Mouse (Mus musculus) spleen, postnatal 10 days (tissue): Measurements from ENCODE around the gene Atad2b.

Source experiments
- DNase-seq, 2 experiments: peaks; one replicate each; pipeline ENCODE4 v3.0.0; 2021 to 2022; ENCODE audit warnings: low spot score in 2 of 2

Atad2b gene

DNA sequence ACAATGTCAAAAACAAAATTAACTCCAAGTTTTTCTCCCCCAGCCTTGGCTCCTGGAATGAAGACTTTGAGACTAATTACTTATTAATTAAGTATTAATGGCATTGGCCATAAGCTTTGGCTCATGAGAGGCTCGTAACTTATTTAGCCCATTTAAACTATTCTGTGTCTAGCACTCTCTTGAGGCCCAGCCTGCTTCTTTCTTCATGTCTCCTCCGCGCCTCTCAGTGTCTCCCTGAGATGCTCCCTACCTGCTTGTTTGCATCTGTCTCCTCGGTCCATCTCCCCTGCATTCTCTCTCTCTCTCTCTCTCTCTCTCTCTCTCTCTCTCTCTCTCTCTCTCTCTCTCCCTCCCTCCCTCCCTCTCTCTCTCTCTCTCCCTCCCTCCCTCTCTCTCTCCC lies 164.3 kb downstream of the Atad2b start:
- DNase-seq = no peak

DNA sequence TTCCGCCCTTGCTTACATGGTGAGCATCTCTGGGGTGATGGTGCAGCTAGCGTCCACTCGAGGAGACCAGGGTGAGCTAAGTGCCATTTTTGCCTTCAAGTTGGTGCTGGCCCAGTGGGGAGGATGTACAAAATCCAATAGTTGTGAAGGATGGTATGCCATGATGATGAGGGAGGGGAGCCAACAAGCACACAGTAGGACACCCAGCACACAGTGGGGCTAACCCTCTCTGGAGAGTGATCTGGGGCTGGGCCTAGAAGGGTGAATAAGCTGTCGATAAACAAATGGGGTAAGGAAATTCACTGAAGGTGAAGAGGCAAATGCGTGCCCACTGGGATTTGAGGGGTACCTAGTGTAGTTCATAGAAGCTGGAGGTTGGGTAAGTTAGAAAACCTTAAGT lies 167.6 kb downstream of the Atad2b start:
- no peak for DNase-seq

DNA sequence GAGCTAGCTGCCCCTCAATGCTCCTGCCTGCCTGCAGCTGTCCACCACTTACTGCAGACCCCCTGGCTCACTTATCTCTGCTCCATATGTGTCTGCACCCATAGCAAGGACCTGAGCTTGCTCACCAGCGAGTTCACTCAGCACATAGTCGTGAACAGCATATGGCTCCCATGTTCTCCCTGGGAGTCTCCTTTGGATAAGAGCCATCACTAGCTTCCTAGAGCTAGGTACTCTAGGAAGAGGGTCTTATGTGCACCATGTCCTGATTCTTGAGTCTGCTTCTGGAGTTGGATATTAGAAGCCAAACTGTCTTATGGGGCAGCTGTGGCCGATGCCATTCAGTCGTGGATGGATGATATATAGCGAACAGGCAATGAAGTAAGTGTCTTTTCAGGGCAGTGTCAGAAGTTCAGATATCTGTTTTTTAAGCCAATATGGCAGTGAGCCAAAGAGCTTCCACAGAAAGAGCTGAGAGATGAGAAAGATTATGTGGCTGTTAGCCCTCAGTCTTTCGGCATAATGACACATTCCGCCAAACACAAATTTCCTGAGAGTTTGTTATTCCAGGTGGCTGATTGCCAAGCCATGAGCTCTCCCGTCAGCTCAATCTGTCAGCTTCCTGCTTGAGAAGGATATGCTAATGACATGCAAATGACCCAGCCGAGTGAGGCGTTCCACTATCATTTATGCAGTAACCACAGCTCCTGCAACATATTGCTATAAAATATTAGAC lies 170.8 kb downstream of the Atad2b start:
- no peak for DNase-seq

DNA sequence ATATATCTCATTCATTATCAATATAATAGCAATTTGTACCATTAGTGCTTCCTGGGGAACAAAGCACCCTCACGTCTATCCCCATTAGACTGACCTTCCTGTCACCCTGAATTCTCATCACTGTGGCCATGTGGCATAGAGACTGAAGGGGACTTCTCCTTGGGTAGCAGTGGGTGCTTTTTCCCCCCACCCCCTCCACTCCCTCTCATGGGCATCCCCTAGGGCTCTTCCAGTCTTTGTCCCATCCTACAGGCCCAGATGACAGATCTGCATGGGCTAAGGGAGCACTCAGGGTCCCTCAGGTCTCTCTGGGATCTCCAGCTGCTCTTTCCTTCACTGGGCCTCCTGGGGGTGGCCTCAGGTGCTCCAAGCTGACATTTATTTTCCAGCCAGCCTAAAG lies 171.5 kb downstream of the Atad2b start:
- DNase-seq = no peak
